Mouse (Mus musculus) left cerebral cortex, adult 18-20 months (tissue): ENCODE data around the gene Klk1b5. TPM values are rescaled to one million over a fixed set of nuclear protein-coding genes. Genes with fewer than 3 reads are reported as not detected.
A peak's percentile ranks its signal among the peaks of the same experiment; 100 is the strongest.
"Not testable (repeated sequence)": the region's sequence is repeated elsewhere in the genome, so short reads cannot be mapped to it uniquely, and the experiment has no call there.

Experiments
- DNase-seq, 2 experiments: peaks; one replicate each; pipeline ENCODE4 v3.0.0; 2021 to 2022; ENCODE audit warnings: low spot score in 2 of 2, mixed read lengths in 1 of 2
- long read RNA-seq, 2 experiments: library from polyadenylated mRNA; stranded (forward); transcript quantifications; one replicate each; pipeline ENCODE4 v2.0.0; 2021
- total RNA-seq, 2 experiments: library from RNA; stranded (reverse); gene quantifications; 2 replicates each; pipeline ENCODE4 v1.2.3; 2021

The Klk1b5 gene
- not detected for total RNA-seq
- long read RNA-seq, experiment 1: 0 reads
- long read RNA-seq, experiment 2: 0 reads

DNA sequence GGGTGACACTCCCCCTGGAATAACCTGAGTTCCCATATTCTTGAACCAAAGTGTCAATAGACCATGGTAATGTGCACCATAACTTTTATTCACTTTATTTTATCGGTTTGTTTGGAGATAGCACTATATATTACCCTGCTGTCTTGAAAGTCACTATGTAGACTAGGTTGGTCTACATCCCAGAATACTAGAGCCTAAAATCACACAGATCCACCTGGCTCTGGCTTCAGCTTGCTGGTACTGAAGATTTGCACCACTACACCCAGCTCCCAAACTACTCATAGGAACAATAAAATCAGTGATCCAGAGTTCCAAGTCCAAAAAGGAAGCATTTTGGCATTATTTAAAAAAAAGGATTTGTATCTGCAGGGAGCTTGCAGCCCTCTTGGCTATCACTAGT lies at the start of gene Klk1b5:
TSS of gene Klk1b5 (plus strand) at position 301 of the 400 bp plus-strand sequence.
- DNase-seq: no peak

GRCm38 (mm10) chr7:44179299-44180045 lies 36.3 kb upstream of the Klk1b5 start:
- DNase-seq: no peak

DNA sequence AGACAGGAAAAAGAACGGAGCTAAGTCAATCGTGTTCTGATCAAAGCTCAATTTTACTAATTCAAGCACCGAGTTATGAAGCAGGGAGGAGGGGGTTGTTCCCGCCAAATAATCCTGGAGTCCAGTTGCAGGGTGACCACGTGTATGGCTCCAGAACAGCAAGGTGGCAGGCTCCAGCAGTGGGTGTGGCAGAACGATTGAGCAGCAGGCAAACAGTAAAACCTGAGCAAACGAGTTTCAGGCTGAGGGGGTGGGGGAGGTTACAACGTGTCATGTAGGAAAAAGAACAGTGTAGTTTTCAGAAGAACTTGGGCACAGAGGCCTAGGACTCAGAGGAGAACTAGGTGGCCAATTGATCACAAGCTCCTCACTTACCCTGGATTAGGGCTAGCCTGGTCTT lies 29.2 kb upstream of the Klk1b5 start:
- not testable (repeated sequence) for DNase-seq

- DNase-seq: not testable (repeated sequence)
Measured at GRCm38 (mm10) chr7:44187936-44188335, 27.8 kb upstream of the Klk1b5 start, which contains the start of gene Klk1b24. Gene Klk1b24 (plus strand): TSS chr7:44188236.

GRCm38 (mm10) chr7:44193466-44193865 lies 22.3 kb upstream of the Klk1b5 start:
- DNase-seq: not testable (repeated sequence)

DNA sequence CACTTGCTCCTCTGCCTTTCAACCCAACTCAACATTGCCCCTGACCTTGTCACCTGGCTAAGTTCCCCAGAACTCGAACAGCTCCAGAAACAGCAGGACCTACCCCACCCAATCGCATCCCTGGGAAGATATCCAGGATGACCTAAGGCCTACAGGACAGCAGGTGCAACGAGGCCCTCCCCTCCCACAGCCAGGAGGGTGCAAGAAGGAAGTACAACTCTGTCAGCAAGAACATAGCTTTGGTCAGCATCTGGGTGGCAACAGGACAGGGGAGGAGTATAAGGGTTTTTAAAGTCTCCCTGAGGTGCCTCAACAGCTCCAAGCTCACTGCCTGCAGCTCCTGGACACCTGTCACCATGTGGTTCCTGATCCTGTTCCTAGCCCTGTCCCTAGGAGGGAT lies 17.9 kb upstream of the Klk1b5 start, which contains the start of gene Klk1b3:
TSS of gene Klk1b3 (plus strand) at position 301 of the 400 bp plus-strand sequence.
- no peak for DNase-seq

DNA sequence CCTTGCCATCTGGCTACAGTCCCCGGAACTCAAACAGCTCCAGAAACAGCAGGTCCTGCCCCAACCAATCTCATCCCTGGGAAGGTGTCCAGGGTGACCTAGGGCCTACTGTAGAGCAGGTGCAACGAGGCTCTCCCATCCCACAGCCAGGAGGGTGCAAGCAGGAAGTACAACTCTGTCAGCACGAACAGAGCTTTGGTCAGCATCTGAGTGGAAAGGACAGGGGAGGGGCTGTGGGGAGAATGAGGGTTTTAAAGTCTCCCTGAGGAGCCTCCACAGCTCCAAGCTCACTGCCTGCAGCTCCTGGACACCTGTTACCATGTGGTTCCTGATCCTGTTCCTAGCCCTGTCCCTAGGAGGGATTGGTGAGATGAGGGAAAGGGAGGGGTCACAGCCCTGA lies 8.6 kb upstream of the Klk1b5 start, which contains the start of gene Klk1b4:
TSS of gene Klk1b4 (plus strand) at position 301 of the 400 bp plus-strand sequence.
- not testable (repeated sequence) for DNase-seq

GRCm38 (mm10) chr7:44208307-44208706 lies 7.4 kb upstream of the Klk1b5 start:
- DNase-seq: no peak

- DNase-seq: not testable (repeated sequence)
Measured at GRCm38 (mm10) chr7:44221601-44222000, 5.9 kb downstream of the Klk1b5 start.

DNA sequence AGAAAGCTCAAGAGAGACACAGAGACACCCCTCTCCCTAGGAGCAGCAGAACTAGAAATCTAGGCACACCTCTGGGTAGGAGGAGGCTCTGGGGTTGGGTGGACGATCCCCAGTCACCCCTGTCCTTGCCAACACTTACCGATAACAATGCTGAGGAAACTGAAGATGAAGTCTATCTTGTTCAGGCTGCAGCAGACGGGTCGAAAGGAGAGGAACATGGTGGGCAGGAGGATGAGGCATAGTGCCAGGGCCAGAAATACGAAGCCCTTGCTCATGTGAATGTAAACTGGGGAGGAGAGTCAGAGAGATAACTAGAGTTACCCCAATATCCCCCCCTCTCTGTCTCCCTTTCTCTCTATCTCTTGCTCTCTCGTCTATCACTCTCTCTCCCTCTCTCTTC lies 6.6 kb downstream of the Klk1b5 start:
- not testable (repeated sequence) for DNase-seq

GRCm38 (mm10) chr7:44225076-44225475 lies 9.3 kb downstream of the Klk1b5 start, which contains the start of gene Klk1:
Gene Klk1 (plus strand): TSS chr7:44225360.
- DNase-seq: no peak

DNA sequence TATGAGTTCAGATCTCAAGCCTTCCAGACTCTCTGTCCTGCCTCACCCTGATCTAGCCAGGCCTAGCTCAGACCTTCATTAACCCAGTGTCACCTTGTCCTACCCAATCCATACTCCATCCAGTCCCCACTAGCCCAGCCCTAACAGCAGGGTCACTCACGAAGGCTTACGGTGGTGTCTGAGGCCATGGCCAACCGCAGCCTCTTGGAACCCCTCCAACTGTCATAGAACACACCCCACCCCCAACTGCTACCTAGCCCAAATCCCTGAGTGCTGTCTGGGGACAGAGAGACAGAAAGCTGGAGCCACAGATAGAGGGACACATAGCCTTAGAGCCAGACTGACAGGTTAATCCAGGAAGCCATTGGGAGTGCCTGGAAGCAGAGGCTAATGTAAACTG lies 20.2 kb downstream of the Klk1b5 start, which contains the start of gene Gm36864:
TSS of gene Gm36864 (plus strand) at position 269 of the 400 bp plus-strand sequence.
- no peak for DNase-seq

DNA sequence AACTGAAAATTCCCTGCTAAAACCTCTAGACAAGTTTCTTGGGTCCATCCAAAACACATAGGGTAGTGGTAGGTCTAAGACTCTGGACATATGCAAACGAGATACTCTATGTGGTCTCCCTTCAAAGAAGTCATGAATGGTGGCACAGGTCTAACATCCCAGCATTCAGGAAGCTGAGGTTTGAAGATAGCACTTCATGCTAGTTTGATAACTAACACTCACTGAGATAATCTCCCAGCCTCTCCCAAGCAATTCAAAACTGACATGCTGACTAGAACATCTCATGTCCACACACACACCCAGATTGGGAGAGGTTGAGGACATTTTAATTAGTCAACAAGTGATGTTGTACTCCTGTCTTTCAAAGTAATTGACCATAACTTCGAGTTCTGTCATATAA lies 24.2 kb downstream of the Klk1b5 start:
- DNase-seq: no peak

DNA sequence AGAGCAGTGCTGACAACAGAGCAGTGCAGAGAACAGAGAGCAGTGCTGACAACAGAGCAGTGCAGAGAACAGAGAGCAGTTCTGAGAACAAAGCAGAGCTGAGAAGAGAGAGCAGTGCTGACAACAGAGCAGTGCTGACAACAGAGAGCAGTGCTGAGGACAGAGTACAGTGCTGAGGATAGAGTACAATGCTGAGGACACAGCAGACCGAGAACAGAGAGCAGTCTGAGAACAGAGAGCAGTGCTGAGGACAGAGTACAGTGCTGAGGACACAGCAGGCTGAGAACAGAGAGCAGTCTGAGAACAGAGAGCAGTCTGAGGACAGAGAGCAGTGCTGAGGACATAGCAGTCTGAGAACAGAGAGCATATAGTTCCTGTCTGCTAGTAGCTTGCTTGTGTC lies 25.0 kb downstream of the Klk1b5 start:
- no peak for DNase-seq

- no peak for DNase-seq
Measured at GRCm38 (mm10) chr7:44241163-44241562, 25.4 kb downstream of the Klk1b5 start.

- no peak for DNase-seq
Measured at GRCm38 (mm10) chr7:44244080-44244479, 28.3 kb downstream of the Klk1b5 start.

DNA sequence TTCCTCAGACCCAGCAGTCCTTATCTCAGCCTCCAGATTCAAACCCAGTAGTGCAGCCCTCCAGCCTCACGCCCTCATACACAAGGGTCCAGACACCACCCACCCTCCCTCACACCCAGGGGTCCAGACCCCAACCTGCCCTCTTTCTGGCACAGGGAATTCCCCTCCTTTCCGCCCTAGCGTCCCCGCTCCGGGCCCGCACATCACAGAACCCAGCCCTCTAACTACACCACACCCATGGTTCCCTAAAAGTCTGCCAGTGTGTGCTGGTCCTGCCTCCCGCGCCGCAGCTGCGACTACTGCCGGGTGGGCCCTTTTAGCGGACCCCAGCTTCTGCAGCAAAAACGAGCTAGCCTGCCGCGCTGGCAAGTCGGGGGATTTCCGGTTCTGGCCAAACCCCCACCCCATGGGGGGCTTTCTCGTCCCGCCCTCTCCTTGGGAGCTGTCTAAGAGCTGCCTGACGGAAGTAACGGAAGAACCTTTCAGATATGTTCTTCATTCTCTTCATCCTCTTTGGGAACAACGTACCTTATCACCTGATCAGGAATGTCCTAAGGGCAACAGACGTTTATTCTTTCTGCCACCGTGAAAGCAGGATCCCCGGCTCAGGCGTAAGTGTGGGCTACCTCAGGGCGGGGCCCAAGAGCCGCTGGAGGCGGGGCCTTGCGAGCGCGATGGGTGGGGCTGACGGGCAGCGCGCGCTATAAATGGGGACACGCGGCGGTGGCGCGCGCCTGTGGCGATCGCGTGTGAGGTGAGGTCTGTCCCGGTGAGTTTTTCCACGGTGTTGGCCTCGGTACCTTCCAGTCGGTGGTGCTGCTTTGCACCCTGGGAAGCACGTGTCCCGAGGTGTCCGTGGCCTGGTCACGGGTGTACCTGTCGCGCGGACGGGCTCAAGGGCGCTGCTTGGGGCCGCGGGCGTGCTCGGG lies 30.6 kb downstream of the Klk1b5 start, which contains the start of the genes 1700028J19Rik and 2410002F23Rik:
TSS of gene 1700028J19Rik (minus strand) at position 641 of the 929 bp plus-strand sequence.
TSS of gene 2410002F23Rik (plus strand) at position 668 of the 929 bp plus-strand sequence.
- peak; percentile 87 to 90 for DNase-seq

GRCm38 (mm10) chr7:44246984-44247470 lies 31.3 kb downstream of the Klk1b5 start:
- DNase-seq: peak in 1 of 2 experiments; percentile 38

- DNase-seq: no peak
Measured at GRCm38 (mm10) chr7:44247971-44248370, 32.2 kb downstream of the Klk1b5 start.

DNA sequence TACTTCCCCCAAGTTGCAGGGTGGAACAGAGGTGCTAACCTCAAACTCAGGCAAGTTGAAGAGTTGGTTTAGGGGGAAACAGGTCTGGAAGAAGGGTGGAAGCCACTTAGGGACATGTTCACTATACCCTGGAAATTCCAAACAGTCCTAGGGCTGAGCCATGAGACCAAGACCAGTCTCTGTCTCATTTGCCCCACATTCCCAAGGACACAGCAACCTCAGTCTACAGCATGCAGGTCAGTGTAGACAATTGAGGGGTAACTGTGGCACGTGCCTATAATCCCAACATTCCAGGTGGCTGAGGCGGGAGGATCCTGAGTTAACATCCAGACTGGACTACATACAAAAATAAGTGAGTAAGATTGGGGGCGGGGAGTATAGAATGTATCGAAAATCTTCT lies 33.5 kb downstream of the Klk1b5 start:
- DNase-seq: no peak

DNA sequence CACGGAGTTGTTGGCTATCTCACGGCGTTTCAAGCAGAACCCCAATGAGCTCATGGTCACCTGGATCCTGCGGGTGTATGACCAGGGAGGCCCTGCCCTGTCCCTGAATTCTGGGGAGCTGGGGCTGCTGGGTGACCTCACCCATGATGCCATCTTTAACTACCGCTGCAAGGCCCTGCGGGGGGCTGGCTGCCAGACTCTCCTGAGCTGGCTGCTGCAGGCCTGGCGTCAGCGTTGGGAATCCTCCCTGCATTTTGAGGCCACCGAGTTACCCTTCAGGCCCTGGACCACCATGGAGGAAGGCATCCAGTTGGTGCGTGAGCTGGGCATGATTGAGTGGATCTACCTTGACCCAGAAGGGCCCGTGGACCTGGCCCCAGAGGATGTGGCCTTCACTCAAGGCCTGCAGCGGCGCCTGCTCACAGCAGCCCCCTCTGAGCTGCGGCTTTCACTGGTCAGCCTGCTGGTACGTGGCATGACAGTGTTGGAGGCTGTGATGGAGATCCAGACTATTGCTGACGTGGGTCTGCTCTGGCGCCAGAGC lies 35.1 kb downstream of the Klk1b5 start:
- DNase-seq: not testable (repeated sequence)
